Mouse (Mus musculus) kidney, adult 2 months (tissue): ENCODE data around the gene Nomo1.

Experiments used
- CTCF ChIP-seq: fragments of 200-500 bp; conservative IDR thresholded peaks from 2 replicates; pipeline ENCODE4 v1.5.1; 2011; ENCODE audit warnings: low read depth, mild to moderate bottlenecking, control low read depth, low read length, moderate library complexity, mixed read lengths; ENCODE audit not compliant: insufficient read depth, insufficient read length
- POLR2A ChIP-seq: fragments of 200-500 bp; IDR thresholded peaks from one replicate; pipeline ENCODE4 v1.6.1; 2011; ENCODE audit warnings: low read depth, low read length, control low read depth

DNA sequence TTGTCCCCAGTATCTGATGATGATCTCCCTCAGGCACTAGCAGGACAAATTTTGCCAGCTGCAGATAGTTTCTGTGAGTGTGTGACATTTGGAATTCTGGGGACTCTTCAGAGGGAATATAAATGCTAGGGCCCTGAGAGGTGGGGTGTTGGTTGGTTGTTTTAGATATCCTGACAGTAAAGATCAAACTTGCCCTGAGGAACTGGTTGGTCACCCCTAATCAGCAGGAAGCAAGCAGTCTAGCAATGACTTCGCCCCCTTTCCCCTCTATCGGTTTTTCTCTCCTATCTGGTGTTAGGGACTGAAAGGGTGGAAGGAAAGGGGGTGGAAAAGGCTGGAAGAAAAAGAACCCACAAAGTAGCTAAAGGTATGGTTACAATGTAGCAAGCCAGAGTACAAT lies 2.0 kb downstream of the Nomo1 start:
- TF ChIP-seq CTCF (no peak), POLR2A (no peak)
